Mouse (Mus musculus): Measurements from ENCODE around the gene Ifitm5.
A peak's percentile ranks its signal among the peaks of the same experiment; 100 is the strongest.
"Not testable (repeated sequence)": the region's sequence is repeated elsewhere in the genome, so short reads cannot be mapped to it uniquely, and the experiment has no call there.

The Ifitm5 gene

DNA sequence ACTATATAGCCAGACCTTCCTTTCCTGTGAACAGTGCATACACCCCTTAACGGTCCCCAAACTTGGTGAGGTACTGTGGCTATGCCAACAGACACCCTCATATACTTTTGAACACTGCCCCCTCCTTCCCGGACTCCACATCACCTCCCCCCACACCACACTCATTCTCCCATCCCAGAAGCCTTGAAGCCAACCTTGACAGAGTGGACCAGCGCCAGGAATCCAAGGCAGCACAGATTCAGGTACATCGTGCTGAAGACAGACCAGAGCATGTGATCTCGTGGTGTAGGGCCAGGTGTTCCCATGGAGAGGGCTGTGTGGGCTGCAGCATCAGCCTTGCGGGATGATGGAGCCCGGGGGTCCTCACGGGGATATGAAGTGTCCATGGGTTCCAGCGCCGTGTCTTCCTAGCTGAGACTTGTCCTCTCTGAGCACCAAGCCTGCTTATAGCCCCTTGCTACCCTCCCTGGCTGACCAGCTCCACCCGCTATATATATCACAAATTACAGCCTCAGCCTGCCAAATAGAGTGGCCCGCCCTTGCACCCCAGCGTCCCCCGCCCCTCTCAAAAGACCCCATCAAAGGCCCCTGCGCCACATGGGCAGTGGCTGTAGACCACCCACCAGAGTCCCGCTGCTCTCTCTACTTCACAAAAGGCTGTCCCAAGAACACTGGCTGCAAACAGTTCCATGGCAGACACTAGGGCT, at the start of gene Ifitm5:
Gene Ifitm5 (minus strand): TSS at position 468 of the 707 bp plus-strand sequence.
- no peak for DNase-seq (ENCODE audit: low read depth, low spot score)

DNA sequence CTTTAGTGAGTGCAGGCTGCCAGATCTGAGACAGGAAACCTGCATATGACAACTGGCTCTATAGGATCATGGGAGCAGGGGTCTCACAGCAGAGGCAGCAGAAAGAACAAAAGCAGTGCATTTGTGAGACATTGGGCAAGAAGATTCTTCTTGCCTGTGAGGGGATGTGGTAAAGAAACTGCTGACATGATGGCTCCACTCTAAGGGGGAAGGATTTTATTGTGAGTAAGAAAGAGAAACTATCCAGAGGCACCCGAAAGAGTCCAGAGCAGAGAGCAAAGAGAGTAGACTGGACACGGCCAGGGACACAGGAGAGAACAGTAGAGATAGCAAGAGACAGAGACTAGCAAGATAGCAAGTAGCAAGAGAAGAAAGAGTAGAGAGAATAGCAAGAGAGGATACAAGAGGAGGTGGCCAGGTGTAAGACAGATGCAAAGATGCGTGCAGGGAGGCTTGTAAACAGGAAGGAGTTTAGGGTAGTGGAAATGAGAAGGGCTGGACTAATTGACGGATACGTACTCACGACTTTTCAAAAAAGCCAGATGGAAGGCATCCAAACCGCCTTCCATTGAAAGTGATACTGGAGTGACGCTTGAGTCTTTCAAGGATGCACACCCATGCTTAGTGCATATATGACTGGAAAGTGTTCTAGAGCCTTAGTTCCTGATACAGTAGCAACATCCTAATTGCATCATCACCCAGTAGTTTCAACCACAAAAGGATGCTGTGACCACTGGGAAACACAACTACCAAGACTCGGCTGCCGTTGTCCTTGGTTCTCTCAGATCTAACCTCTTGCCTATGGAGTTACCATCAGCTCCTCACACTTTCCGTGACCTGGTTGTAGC, 49.0 kb upstream of the Ifitm5 start:
- no peak for DNase-seq (ENCODE audit: low read depth, low spot score)

DNA sequence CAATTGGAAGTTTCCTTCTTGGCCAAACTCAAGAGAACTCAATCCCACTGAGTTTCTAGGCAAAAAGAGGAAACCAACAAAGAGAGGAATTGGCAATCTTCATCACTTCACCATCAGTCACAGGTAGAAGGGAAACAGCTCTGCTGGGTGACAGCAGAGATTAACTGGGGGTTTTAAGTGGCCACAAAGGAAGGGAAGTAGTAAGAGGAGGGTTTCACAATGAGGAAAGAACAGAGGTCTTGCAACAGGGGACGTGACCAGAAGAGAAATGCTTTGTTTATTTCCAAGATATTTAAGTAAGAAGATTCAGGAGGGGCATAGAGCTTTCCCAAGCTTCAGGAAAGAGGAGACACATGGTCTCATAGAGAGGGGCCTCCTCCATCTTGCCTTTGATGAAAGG, 47.7 kb upstream of the Ifitm5 start:
- DNase-seq (ENCODE audit: low read depth, low spot score) = no peak

DNA sequence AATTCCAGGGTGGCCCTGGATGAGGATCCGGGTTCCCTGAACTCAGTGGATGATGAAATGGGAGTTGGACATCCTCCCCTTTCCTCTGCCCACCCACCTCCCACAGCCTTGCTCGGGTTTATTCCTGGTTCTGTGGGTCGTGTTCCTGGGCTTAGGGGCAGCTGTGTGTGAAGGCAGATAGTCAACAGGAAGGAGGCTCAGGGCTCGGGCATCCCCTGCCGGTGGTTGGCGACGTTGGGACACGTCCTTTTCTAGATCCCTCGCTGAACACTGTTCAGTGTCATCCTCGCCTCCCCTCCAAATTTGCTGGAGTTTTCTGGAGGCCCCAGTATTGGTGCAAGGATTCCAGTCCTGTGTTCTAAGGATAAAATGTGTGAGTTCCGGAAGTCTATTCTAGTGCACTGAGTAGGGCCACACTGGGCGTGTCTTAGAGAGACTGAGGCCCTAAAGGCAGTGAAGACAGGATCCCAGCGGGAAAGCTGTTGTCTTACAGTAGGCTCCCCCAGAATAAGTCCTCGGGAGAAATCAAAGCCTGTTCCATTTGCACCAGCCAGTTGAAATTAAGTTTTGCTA, 41.1 kb upstream of the Ifitm5 start:
- DNase-seq (ENCODE audit: low read depth, low spot score) = no peak

- no peak for DNase-seq (ENCODE audit: low read depth, low spot score)
Observed at GRCm38 (mm10) chr7:140990622-140991021, 40.5 kb upstream of the Ifitm5 start.

DNA sequence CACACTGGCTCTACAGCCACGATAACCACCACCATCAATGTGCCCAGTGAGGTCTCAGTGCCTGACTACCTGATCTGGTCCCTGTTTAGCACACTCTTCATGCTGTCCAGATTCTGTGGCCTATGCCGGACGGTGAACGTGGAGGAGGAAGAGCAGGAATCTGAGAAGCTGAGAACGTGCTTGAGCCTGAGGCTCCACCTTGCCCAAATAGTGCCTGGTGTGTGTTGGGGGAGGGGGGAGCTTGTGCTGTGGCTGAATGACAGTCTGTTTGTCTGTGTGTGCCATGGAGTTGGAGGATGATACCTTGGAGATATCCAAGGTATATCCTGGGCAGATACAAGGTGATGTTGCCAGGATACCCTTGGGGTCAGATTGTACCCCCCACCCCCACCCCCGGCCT, 40.1 kb upstream of the Ifitm5 start:
- no peak for DNase-seq (ENCODE audit: low read depth, low spot score)

GRCm38 (mm10) chr7:140989022-140989421, 38.9 kb upstream of the Ifitm5 start:
- DNase-seq (ENCODE audit: low read depth, low spot score) = no peak

- DNase-seq (ENCODE audit: low read depth, low spot score) = no peak
Observed at GRCm38 (mm10) chr7:140987182-140988138, 37.4 kb upstream of the Ifitm5 start.

- no peak for DNase-seq (ENCODE audit: low read depth, low spot score)
Observed at GRCm38 (mm10) chr7:140982971-140983370, 32.9 kb upstream of the Ifitm5 start.

- no peak for DNase-seq (ENCODE audit: low read depth, low spot score)
Observed at GRCm38 (mm10) chr7:140981704-140982103, 31.6 kb upstream of the Ifitm5 start.

- DNase-seq (ENCODE audit: low read depth, low spot score) = not testable (repeated sequence)
Observed at GRCm38 (mm10) chr7:140976720-140977119, 26.6 kb upstream of the Ifitm5 start.

- no peak for DNase-seq (ENCODE audit: low read depth, low spot score)
Observed at GRCm38 (mm10) chr7:140975465-140975864, 25.4 kb upstream of the Ifitm5 start.

- DNase-seq (ENCODE audit: low read depth, low spot score) = no peak
Observed at GRCm38 (mm10) chr7:140974940-140975339, 24.8 kb upstream of the Ifitm5 start.

DNA sequence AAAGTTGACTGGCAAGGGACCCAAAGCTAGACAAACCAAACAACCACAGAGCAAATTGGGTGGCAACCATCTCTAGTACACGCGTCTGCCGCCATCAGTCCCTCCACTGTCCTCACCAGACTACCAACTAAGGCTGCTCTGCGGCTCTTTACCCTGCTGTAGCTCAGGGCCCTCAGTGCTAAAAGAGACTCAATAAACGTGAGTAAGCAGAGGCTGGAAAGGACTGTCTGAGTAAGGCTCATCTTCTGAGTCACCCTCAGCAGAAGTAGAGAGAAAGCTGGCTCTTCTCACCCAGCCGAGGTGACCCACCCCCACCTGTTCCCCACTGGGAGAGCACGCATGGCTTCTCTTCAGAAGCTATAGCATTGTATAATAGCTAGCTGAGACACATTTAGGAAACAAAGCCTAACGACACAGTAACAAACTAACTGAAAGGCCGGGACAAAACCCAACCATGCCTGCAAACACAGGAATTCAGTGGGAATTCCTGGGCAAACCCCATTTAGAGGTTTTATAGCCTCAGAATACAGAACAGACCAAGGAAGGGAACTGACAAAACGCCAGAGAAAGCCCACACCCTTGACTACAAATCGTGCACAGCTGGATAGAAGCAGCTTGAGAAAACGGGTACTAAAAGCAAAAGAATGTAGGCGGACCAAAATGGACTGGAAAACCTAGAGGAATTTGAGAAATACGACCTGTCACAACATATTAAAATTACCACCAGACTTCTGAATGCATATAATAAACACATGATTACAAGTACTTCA, 23.5 kb upstream of the Ifitm5 start:
- DNase-seq (ENCODE audit: low read depth, low spot score) = no peak

- no peak for DNase-seq (ENCODE audit: low read depth, low spot score)
Observed at GRCm38 (mm10) chr7:140971479-140972171, 21.5 kb upstream of the Ifitm5 start.

DNA sequence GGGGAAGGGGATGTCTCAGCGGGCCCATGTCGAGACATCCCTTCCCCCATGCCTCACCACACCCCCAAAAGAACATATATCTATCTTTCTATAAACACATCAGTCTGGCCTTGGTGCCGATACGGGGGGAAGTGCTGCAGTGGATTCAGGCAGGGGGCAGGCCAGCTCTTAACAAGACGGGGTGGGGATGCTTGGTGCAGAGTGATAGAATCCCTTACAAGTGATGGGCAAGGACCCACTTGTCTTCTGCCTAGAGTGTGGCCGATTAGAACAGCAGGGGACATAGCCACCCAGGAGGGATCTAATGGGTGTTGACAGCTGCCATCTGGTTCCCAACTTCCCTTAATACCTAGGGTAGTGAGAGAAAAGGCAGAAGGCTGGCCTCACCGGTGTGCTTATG, 20.8 kb upstream of the Ifitm5 start:
- peak; percentile 21 for DNase-seq (ENCODE audit: low read depth, low spot score)

GRCm38 (mm10) chr7:140968710-140969109, 18.6 kb upstream of the Ifitm5 start:
- DNase-seq (ENCODE audit: low read depth, low spot score) = not testable (repeated sequence)

- no peak for DNase-seq (ENCODE audit: low read depth, low spot score)
Observed at GRCm38 (mm10) chr7:140967862-140968591, 17.9 kb upstream of the Ifitm5 start.

DNA sequence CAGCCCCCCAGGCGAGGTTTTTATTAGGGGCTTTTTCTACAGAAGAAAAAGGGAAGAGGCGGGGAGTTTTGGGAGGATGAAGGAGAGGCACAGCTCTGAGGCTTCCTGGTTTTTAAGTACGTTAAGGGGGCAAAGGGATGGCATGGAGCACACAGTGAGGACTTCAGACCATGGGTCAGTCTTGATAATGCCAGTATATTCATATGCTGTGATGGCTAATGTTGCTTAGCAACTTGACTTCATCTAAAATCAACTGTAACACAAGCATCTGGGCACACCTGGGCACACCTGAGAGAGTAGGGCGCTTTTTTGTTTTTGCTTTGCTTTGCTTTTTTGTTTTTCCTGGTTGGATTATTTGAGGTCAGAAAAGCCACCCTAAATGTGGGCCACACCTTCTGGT, 16.8 kb upstream of the Ifitm5 start, which contains the start of gene Ifitm1:
Gene Ifitm1 (plus strand): TSS at position 301 of the 400 bp plus-strand sequence.
- DNase-seq (ENCODE audit: low read depth, low spot score) = no peak
